Mouse (Mus musculus) megakaryocyte, embryonic 14.5 days (primary cell): ENCODE results near the gene Ttc17. TPM values are rescaled to one million over a fixed set of nuclear protein-coding genes. Genes with fewer than 3 reads are reported as not detected.

ENCODE experiments used
- H3K27me3 ChIP-seq: replicated peaks from 2 replicates; pipeline ENCODE3; 2012; ENCODE audit warnings: inconsistent platforms
- H3K36me3 ChIP-seq: replicated peaks from 2 replicates; pipeline ENCODE3; 2012; ENCODE audit warnings: low read length, inconsistent platforms, mixed read lengths
- H3K4me1 ChIP-seq: 2 replicates; pipeline ENCODE4 v1.6.1; 2012; ENCODE audit warnings: inconsistent platforms
- H3K4me3 ChIP-seq: replicated peaks from 2 replicates; pipeline ENCODE3; 2012; ENCODE audit warnings: moderate library complexity, mild to moderate bottlenecking, inconsistent platforms
- H3K9me3 ChIP-seq: 2 replicates; pipeline ENCODE4 v1.6.1; 2012; ENCODE audit warnings: inconsistent platforms
- FLI1 ChIP-seq: IDR thresholded peaks from 2 replicates; pipeline ENCODE4 v1.6.1; 2012; ENCODE audit warnings: low read length, inconsistent platforms, mixed read lengths
- GATA1 ChIP-seq: IDR thresholded peaks from 3 replicates; pipeline ENCODE4 v1.6.1; 2012; ENCODE audit warnings: mixed read lengths, low read length, inconsistent platforms, borderline replicate concordance
- polyA plus RNA-seq: library from polyadenylated mRNA; stranded (reverse); fragments of >175 nt; gene quantifications from 2 replicates; pipeline ENCODE4 v1.2.3, GENCODE M21; 2012; ENCODE audit warnings: low replicate concordance; ENCODE audit not compliant: insufficient read depth

Gene Ttc17
- polyA plus RNA-seq, 1 experiment: 2.8 TPM

- Histone ChIP-seq H3K4me1 (peaks cover 16% of the 10 kb centered on the region), H3K27me3 (peaks cover 89% of the 10 kb centered on the region), H3K9me3 (peaks cover 7% of the 10 kb centered on the region; the same call in 1 of the 2 replicates), H3K36me3 (no peaks in the 10 kb centered on the region), H3K4me3 (no peak overlapping the region)
- no peak for TF ChIP-seq FLI1
- no peak for TF ChIP-seq GATA1
Observed at GRCm38 (mm10) chr2:94275658-94276057, 130.8 kb downstream of the Ttc17 start.

- H3K9me3 ChIP-seq: peaks cover 7% of the 10 kb centered on the region; the same call in 1 of the 2 replicates
- H3K4me1 ChIP-seq: peaks cover 19% of the 10 kb centered on the region
- peaks cover 85% of the 10 kb centered on the region for H3K27me3 ChIP-seq
- H3K4me3 ChIP-seq: peak overlapping the region; percentile 92
- TF ChIP-seq GATA1: no peak
- TF ChIP-seq FLI1: no peak
- H3K36me3 ChIP-seq: no peaks in the 10 kb centered on the region
Observed at GRCm38 (mm10) chr2:94273154-94274021, 133.1 kb downstream of the Ttc17 start.

GRCm38 (mm10) chr2:94271176-94271575 lies 135.3 kb downstream of the Ttc17 start:
- Histone ChIP-seq H3K4me1 (peaks cover 29% of the 10 kb centered on the region), H3K4me3 (no peak overlapping the region), H3K27me3 (peaks cover 88% of the 10 kb centered on the region), H3K36me3 (no peaks in the 10 kb centered on the region), H3K9me3 (peaks cover 7% of the 10 kb centered on the region; the same call in 1 of the 2 replicates)
- TF ChIP-seq GATA1: no peak
- no peak for TF ChIP-seq FLI1

- peaks cover 49% of the 10 kb centered on the region for H3K4me1 ChIP-seq
- no peaks in the 10 kb centered on the region for H3K9me3 ChIP-seq
- peaks cover 85% of the 10 kb centered on the region for H3K27me3 ChIP-seq
- TF ChIP-seq GATA1 (no peak), FLI1 (no peak)
- no peaks in the 10 kb centered on the region for H3K36me3 ChIP-seq
- H3K4me3 ChIP-seq: no peak overlapping the region
Observed at GRCm38 (mm10) chr2:94268835-94269234, 137.7 kb downstream of the Ttc17 start.

- Histone ChIP-seq H3K36me3 (no peaks in the 10 kb centered on the region), H3K4me1 (peaks cover 45% of the 10 kb centered on the region), H3K27me3 (peaks cover 83% of the 10 kb centered on the region), H3K9me3 (no peaks in the 10 kb centered on the region), H3K4me3 (no peak overlapping the region)
- no peak for TF ChIP-seq FLI1
- no peak for TF ChIP-seq GATA1
Observed at GRCm38 (mm10) chr2:94267213-94267850, 139.2 kb downstream of the Ttc17 start.

- Histone ChIP-seq H3K4me1 (peaks cover 53% of the 10 kb centered on the region), H3K27me3 (peaks cover 83% of the 10 kb centered on the region), H3K4me3 (no peak overlapping the region), H3K9me3 (no peaks in the 10 kb centered on the region), H3K36me3 (no peaks in the 10 kb centered on the region)
- TF ChIP-seq GATA1 (no peak), FLI1 (no peak)
Observed at GRCm38 (mm10) chr2:94266381-94267160, 139.9 kb downstream of the Ttc17 start.

DNA sequence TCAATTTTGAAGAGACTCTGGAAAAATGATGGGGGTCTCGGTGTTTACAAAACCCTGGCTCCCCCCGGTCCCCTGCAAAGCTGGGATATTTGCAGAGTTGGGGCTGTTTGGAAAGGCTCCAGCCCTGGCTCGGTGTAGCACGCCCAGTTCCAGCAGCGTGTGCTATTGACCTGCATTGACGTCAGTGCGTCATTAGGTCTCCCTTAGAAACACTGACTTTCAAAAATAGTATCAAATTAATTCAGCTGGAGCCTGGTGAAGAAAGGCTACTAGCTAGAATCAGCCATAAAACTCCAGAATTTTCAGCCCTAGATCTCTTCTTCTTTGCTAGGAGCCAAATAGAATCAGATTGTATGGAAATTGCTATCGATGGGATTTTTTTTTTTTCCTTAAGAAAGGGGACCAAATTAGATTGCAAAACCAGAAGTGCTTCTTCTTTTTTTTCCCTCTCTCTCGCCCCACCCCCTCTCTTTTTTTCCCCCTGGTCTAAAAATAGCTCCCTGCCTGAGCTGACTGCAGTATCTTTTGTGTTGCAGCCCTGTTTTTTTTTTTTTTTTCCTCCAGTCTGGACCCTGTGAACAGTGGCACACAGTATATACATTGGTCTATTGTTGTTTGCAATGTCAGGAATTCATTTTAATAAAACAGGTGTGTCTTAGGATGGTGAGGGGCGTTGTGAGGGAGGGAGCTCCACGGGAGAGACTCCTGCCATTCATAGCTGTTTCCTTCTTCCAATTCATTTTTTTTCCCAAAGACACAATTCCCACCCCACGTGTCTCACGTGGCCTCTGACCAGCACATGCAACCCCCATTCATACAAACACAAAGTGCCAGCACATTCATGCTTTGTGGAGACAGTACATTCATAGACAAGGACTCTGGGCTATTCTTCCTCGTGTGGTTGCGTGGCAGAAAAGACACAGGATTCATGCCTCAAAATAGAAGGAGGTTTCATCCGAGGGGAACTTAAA lies 141.0 kb downstream of the Ttc17 start:
- no peaks in the 10 kb centered on the region for H3K36me3 ChIP-seq
- peak overlapping the region; percentile 83 for H3K4me3 ChIP-seq
- TF ChIP-seq FLI1 (no peak), GATA1 (no peak)
- peaks cover 81% of the 10 kb centered on the region for H3K27me3 ChIP-seq
- peaks cover 56% of the 10 kb centered on the region for H3K4me1 ChIP-seq
- no peaks in the 10 kb centered on the region for H3K9me3 ChIP-seq

DNA sequence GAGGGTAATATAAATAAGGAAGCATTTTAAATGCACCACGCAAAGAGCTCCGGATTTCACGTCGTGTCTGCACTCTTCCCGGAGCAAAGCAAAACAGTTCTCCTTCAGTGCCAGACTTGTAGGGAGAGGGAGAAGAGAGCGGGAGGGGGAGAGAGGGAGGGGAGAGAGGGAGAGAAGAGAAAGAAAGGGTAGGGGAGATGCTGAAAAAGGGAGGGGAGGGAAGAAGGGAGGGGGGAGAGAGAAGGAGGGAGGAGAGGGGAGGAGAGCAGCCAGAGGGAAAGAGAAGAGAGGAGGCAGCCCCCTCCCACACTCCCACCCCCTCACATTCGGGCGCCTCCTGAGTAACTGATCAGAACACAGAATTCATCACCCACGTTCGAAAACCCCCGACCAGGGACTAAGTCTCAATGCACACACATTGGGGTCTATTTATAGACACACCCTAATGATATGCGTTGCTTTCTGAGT lies 141.8 kb downstream of the Ttc17 start:
- TF ChIP-seq FLI1 (no peak), GATA1 (no peak)
- H3K36me3 ChIP-seq: no peaks in the 10 kb centered on the region
- peaks cover 85% of the 10 kb centered on the region for H3K27me3 ChIP-seq
- H3K4me3 ChIP-seq: peak overlapping the region; percentile 54
- no peaks in the 10 kb centered on the region for H3K9me3 ChIP-seq
- peaks cover 56% of the 10 kb centered on the region for H3K4me1 ChIP-seq
